Mouse (Mus musculus): ENCODE data around the gene Hbq1a. TPM values are rescaled to one million over a fixed set of nuclear protein-coding genes. Genes with fewer than 3 reads are reported as not detected.
"Not testable (repeated sequence)": the region's sequence is repeated elsewhere in the genome, so short reads cannot be mapped to it uniquely, and the experiment has no call there.

The Hbq1a gene
- polyA plus RNA-seq, 1 experiment from 2014 or later, result 1.4 TPM

DNA sequence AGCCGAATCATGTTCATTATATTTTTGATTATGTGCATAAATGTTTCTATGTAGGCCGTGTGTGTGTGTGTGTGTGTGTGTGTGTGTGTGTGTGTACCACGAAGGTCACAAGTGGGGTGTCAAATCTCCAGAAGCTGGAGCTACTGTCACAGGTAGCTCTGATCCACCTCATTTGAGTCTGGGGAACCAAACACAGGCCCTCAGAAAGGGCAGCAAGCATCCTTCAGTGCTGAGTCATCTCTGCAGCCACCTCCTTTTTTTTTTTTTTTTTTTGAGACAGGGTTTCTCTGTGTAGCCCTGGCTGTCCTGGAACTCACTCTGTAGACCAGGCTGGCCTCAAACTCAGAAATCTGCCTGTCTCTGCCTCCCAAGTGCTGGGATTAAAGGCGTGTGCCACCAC lies 7.0 kb upstream of the Hbq1a start:
- not testable (repeated sequence) for H3K27ac ChIP-seq (replicated peaks; ENCODE audit: low read depth, low read length); H3K27me3 ChIP-seq (ENCODE audit: control insufficient read depth, insufficient read depth, low read length); H3K4me2 ChIP-seq (ENCODE audit: low read length); H3K4me1 ChIP-seq (ENCODE audit: control insufficient read depth, insufficient read depth, low read length); H3K36me3 ChIP-seq (ENCODE audit: control insufficient read depth, insufficient read depth, low read length); H3K4me3 ChIP-seq (replicated peaks; ENCODE audit: low read depth, low read length); H3K9me3 ChIP-seq (ENCODE audit: control insufficient read depth, low read length); H3K9ac ChIP-seq (replicated peaks; ENCODE audit: low read length); DNase-seq; ATAC-seq (ENCODE audit: low FRiP score, low TSS enrichment)
- 82% methylated on average over 4 of the region's 4 CpGs for WGBS

DNA sequence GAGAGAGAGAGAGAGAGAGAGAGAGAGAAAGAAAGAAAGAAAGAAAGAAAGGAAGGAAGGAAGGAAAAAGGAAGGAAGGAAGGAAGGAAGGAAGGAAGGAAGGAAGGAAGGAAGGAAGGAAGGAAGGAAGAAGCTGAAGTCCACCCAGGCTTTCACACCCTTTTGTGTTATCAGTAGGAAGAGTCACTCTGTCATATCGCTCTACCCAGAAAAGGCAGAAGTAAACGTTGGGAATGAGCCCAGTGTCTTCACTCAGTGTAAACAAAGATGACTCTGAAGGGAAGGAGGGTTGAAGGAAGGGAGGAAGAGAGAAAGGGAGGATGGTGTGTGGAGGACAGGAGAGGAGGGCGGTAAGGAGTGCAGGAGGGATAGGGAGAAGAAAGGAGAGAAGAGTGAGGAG lies 6.4 kb upstream of the Hbq1a start:
- not testable (repeated sequence) for H3K9ac ChIP-seq (replicated peaks; ENCODE audit: low read length); H3K4me2 ChIP-seq (ENCODE audit: low read length); H3K36me3 ChIP-seq (ENCODE audit: control insufficient read depth, insufficient read depth, low read length); DNase-seq; H3K4me1 ChIP-seq (ENCODE audit: control insufficient read depth, insufficient read depth, low read length); H3K27me3 ChIP-seq (ENCODE audit: control insufficient read depth, insufficient read depth, low read length); H3K9me3 ChIP-seq (ENCODE audit: control insufficient read depth, low read length); ATAC-seq (ENCODE audit: low FRiP score, low TSS enrichment); H3K27ac ChIP-seq (replicated peaks; ENCODE audit: low read depth, low read length); H3K4me3 ChIP-seq (replicated peaks; ENCODE audit: low read depth, low read length)
- WGBS, result 77% methylated on average over 3 of the region's 3 CpGs

DNA sequence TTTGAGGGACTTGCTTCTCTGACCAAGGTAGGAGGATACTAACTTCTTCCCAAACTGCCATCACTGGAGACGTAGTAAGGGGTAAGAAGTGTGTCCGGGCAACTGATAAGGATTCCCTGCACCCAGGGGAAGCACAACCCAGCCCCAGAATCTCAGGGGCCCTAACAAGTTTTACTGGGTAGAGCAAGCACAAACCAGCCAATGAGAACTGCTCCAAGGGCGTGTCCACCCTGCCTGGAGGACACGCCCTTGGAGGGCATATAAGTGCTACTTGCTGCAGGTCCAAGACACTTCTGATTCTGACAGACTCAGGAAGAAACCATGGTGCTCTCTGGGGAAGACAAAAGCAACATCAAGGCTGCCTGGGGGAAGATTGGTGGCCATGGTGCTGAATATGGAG lies 3.7 kb upstream of the Hbq1a start, which contains the start of gene Hba-a2:
Gene Hba-a2, plus strand, starts transcription at position 287 of the 400 bp plus-strand sequence.
- H3K9ac ChIP-seq (replicated peaks; ENCODE audit: low read length); H3K4me3 ChIP-seq (replicated peaks; ENCODE audit: low read depth, low read length); H3K27me3 ChIP-seq (ENCODE audit: control insufficient read depth, insufficient read depth, low read length); H3K36me3 ChIP-seq (ENCODE audit: control insufficient read depth, insufficient read depth, low read length); ATAC-seq (ENCODE audit: low FRiP score, low TSS enrichment); H3K4me2 ChIP-seq (ENCODE audit: low read length); DNase-seq; H3K9me3 ChIP-seq (ENCODE audit: control insufficient read depth, low read length); H3K4me1 ChIP-seq (ENCODE audit: control insufficient read depth, insufficient read depth, low read length); H3K27ac ChIP-seq (replicated peaks; ENCODE audit: low read depth, low read length): not testable (repeated sequence)
- no CpG with 5 or more reads among the region's 4 CpGs for WGBS

DNA sequence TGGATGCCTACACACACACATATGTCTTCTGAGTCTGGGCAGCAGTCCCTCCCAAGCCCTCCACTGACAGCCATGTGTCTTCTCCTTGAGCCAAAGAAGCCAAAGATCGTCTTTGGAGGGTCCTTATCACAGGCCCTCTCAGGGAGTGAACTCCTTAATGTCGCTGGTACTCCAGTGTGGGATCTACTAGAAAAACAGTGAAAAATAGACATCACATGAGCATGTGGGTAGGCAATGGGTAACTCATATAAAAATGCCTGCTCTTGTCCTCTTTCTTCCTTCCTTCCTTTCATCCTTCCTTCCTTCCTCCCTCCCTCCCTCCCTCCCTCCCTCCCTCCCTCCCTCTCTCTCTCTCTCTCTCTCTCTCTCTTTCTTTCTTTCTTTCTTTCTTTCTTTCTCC lies 2.5 kb upstream of the Hbq1a start:
- not testable (repeated sequence) for H3K4me1 ChIP-seq (ENCODE audit: control insufficient read depth, insufficient read depth, low read length); H3K9me3 ChIP-seq (ENCODE audit: control insufficient read depth, low read length); H3K4me2 ChIP-seq (ENCODE audit: low read length); H3K27me3 ChIP-seq (ENCODE audit: control insufficient read depth, insufficient read depth, low read length); H3K27ac ChIP-seq (replicated peaks; ENCODE audit: low read depth, low read length); ATAC-seq (ENCODE audit: low FRiP score, low TSS enrichment); H3K9ac ChIP-seq (replicated peaks; ENCODE audit: low read length); DNase-seq; H3K36me3 ChIP-seq (ENCODE audit: control insufficient read depth, insufficient read depth, low read length); H3K4me3 ChIP-seq (replicated peaks; ENCODE audit: low read depth, low read length)
- WGBS, result 58% methylated on average over 2 of the region's 2 CpGs

DNA sequence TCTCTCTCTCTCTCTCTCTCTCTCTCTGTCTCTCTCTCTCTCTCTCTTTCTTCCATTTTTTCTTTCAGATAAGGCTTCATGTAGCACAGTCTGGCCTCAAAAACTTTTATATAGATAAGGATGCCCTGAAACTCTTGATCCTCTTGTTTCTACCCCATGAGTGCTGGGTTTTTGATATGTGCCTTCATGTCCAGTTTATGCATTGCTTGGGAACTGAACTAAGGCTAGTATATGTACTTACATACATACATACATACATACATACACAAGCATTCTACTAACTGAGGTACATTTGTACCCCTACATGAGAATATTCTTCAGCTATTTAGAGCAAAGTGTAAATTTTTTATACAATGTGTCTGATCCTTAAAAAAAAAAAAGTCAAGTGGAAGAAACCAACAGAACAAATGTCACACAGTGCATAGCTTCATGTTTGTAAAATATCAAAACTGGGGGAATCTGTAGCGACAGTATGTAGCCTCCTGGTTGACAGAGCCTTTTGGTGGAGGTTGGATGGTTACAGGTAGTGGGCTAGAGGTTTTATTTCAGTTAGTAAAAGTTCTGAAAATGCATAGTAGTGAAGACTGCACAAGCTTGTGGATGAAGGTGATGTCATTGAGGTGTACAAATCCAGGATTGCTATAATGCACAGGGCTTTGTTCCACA lies 1.9 kb upstream of the Hbq1a start:
- Histone ChIP-seq H3K27me3 (ENCODE audit: control insufficient read depth, insufficient read depth, low read length) (no peaks in the 10 kb centered on the region), H3K4me2 (ENCODE audit: low read length) (no peak overlapping the region), H3K9ac (replicated peaks; ENCODE audit: low read length) (no peak overlapping the region), H3K4me1 (ENCODE audit: control insufficient read depth, insufficient read depth, low read length) (no peaks in the 10 kb centered on the region), H3K36me3 (ENCODE audit: control insufficient read depth, insufficient read depth, low read length) (no peaks in the 10 kb centered on the region), H3K27ac (replicated peaks; ENCODE audit: low read depth, low read length) (no peak overlapping the region), H3K4me3 (replicated peaks; ENCODE audit: low read depth, low read length) (no peak overlapping the region), H3K9me3 (ENCODE audit: control insufficient read depth, low read length) (no peaks in the 10 kb centered on the region)
- DNase-seq (no peak), ATAC-seq (ENCODE audit: low FRiP score, low TSS enrichment) (no peak)
- WGBS, result 94% methylated on average over 1 of the region's 1 CpGs

DNA sequence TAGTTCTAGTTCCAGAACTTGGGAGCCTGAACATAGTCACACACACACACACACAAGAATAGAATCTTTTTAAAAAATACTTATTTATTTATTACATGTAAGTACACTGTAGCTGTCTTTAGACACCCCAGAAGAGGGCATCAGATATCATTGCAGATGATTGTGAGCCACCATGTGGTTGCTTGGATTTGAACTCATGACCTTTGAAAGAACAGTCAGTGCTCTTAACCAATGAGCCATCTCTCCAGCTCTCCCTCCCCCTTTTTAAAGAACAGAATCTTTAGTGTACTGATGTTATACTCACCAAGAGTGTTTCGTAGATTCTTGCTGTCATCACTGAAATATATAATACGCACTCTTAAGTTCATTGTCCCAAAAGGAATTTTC lies 1.3 kb upstream of the Hbq1a start:
- H3K4me2 ChIP-seq (ENCODE audit: low read length), result no peak overlapping the region
- 99% methylated on average over 2 of the region's 2 CpGs for WGBS
- no peak overlapping the region for H3K9ac ChIP-seq (replicated peaks; ENCODE audit: low read length)
- ATAC-seq (ENCODE audit: low FRiP score, low TSS enrichment) (no peak), DNase-seq (no peak)
- no peaks in the 10 kb centered on the region for H3K27me3 ChIP-seq (ENCODE audit: control insufficient read depth, insufficient read depth, low read length)
- H3K27ac ChIP-seq (replicated peaks; ENCODE audit: low read depth, low read length), result no peak overlapping the region
- H3K4me1 ChIP-seq (ENCODE audit: control insufficient read depth, insufficient read depth, low read length), result no peaks in the 10 kb centered on the region
- no peak overlapping the region for H3K4me3 ChIP-seq (replicated peaks; ENCODE audit: low read depth, low read length)
- H3K9me3 ChIP-seq (ENCODE audit: control insufficient read depth, low read length), result no peaks in the 10 kb centered on the region
- H3K36me3 ChIP-seq (ENCODE audit: control insufficient read depth, insufficient read depth, low read length), result no peaks in the 10 kb centered on the region

DNA sequence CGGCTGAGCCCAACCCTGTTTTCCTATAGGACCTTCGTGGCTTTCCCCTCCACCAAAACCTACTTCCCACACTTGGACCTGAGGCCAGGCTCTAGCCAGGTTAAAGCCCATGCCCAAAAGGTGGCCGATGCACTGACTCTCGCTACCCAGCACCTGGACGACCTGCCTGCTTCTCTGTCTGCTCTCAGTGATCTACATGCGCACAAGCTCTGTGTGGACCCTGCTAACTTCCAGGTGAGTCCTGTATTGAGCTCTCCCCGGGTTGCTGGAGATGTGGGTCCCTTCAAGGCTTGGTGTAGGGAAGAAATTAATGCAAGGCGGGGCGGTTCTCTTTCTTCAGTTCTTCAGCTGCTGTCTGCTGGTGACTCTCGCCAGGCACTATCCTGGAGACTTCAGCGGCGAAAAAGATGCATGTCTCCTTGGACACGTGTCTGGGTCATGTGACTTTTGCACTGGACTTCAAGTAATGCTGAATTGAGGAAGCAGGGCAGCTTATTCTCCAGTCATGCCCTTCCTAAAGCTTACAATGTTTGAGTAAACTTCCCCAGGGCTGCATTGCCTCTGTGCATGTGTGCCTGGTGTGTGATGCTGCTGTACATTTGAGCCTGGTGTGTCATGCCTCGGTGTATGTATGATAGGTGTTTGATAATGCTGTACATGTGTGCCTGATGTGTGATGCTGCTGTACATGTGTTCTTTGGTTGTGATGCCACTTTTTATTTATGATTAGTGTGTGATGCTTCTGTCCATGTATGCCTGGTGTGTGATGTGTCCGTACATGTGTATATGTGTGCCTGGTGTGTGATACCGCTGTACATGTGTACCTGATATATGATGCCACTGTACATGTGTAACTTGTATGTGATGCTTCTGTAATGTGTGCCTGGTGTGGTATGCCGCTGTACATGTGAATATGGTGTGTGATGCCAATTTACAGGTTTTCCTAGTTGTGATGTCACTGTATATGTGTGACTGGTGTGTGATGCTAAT lies 704 bp downstream of the Hbq1a start:
- H3K4me2 ChIP-seq (ENCODE audit: low read length), result peak overlapping the region; percentile 47
- H3K4me1 ChIP-seq (ENCODE audit: control insufficient read depth, insufficient read depth, low read length), result no peaks in the 10 kb centered on the region
- H3K36me3 ChIP-seq (ENCODE audit: control insufficient read depth, insufficient read depth, low read length), result no peaks in the 10 kb centered on the region
- H3K9me3 ChIP-seq (ENCODE audit: control insufficient read depth, low read length), result no peaks in the 10 kb centered on the region
- H3K27me3 ChIP-seq (ENCODE audit: control insufficient read depth, insufficient read depth, low read length), result no peaks in the 10 kb centered on the region
- WGBS, result 53% methylated on average over 14 of the region's 17 CpGs
- peak overlapping the region; percentile 21; the same call in 1 of the 2 replicates for H3K4me3 ChIP-seq (replicated peaks; ENCODE audit: low read depth, low read length)
- ATAC-seq (ENCODE audit: low FRiP score, low TSS enrichment), result no peak; the same call in 1 of the 2 replicates
- H3K9ac ChIP-seq (replicated peaks; ENCODE audit: low read length), result no peak overlapping the region
- no peak overlapping the region for H3K27ac ChIP-seq (replicated peaks; ENCODE audit: low read depth, low read length)
- peak; percentile 28 for DNase-seq

DNA sequence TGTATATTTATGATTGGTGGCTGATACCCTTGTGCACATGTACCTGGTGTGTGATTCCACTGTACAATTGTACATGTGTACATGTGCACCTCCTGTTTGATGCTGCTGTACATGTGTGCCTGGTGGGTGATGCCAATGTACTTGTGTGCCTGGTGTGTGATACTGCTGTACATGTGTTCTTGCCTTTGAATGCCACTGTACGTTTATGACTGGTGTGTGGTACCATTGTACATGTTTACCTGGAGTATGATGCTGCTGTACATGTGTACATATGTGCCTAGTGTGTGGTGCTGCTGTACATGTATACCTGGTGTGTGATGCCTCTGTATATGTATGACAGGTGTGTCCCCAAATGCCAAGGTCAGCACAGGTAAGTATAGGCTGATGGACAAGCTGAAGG lies 1.6 kb downstream of the Hbq1a start:
- WGBS, result 78% methylated on average over 1 of the region's 1 CpGs
- no peaks in the 10 kb centered on the region for H3K36me3 ChIP-seq (ENCODE audit: control insufficient read depth, insufficient read depth, low read length)
- no peaks in the 10 kb centered on the region for H3K9me3 ChIP-seq (ENCODE audit: control insufficient read depth, low read length)
- DNase-seq (no peak), ATAC-seq (ENCODE audit: low FRiP score, low TSS enrichment) (no peak)
- no peaks in the 10 kb centered on the region for H3K27me3 ChIP-seq (ENCODE audit: control insufficient read depth, insufficient read depth, low read length)
- H3K4me1 ChIP-seq (ENCODE audit: control insufficient read depth, insufficient read depth, low read length), result no peaks in the 10 kb centered on the region
- H3K9ac ChIP-seq (replicated peaks; ENCODE audit: low read length), result no peak overlapping the region
- no peak overlapping the region for H3K4me3 ChIP-seq (replicated peaks; ENCODE audit: low read depth, low read length)
- no peak overlapping the region for H3K4me2 ChIP-seq (ENCODE audit: low read length)
- no peak overlapping the region for H3K27ac ChIP-seq (replicated peaks; ENCODE audit: low read depth, low read length)
